Mouse (Mus musculus) Muller cell, postnatal 12 days (primary cell): ENCODE data around the gene Robo4.

Experiments
- DNase-seq: peaks from one replicate; pipeline ENCODE4 v3.0.0-alpha.2; 2015; ENCODE audit errors: inconsistent ontology term

Robo4 gene

GRCm38 (mm10) chr9:37401802-37402201 is at the start of gene Robo4:
Gene Robo4, plus strand, starts transcription at chr9:37401897.
- no peak for DNase-seq

- DNase-seq = no peak
Measured at GRCm38 (mm10) chr9:37354485-37354884, 47.2 kb upstream of the Robo4 start.

- peak; percentile 62 for DNase-seq
Measured at GRCm38 (mm10) chr9:37358713-37359330, 42.9 kb upstream of the Robo4 start.

- peak; percentile 78 for DNase-seq
Measured at GRCm38 (mm10) chr9:37359331-37360220, 42.1 kb upstream of the Robo4 start.

- DNase-seq = no peak
Measured at GRCm38 (mm10) chr9:37362084-37362483, 39.6 kb upstream of the Robo4 start.

- no peak for DNase-seq
Measured at GRCm38 (mm10) chr9:37362881-37363280, 38.8 kb upstream of the Robo4 start.

- no peak for DNase-seq
Measured at GRCm38 (mm10) chr9:37363551-37363950, 38.1 kb upstream of the Robo4 start.

GRCm38 (mm10) chr9:37364392-37364791 is 37.3 kb upstream of the Robo4 start:
- no peak for DNase-seq

- no peak for DNase-seq
Measured at GRCm38 (mm10) chr9:37365706-37366105, 36.0 kb upstream of the Robo4 start.

GRCm38 (mm10) chr9:37367301-37368080 is 34.2 kb upstream of the Robo4 start, which contains the start of gene Hepacam:
Gene Hepacam, plus strand, starts transcription at chr9:37367351.
- DNase-seq = no peak

GRCm38 (mm10) chr9:37368081-37368830 is 33.4 kb upstream of the Robo4 start:
- no peak for DNase-seq

GRCm38 (mm10) chr9:37368860-37369259 is 32.8 kb upstream of the Robo4 start:
- no peak for DNase-seq

GRCm38 (mm10) chr9:37371232-37371801 is 30.4 kb upstream of the Robo4 start:
- DNase-seq = no peak

GRCm38 (mm10) chr9:37375718-37376117 is 26.0 kb upstream of the Robo4 start:
- no peak for DNase-seq

- DNase-seq = no peak
Measured at GRCm38 (mm10) chr9:37383161-37383560, 18.5 kb upstream of the Robo4 start.

- peak; percentile 62 for DNase-seq
Measured at GRCm38 (mm10) chr9:37384284-37385182, 17.2 kb upstream of the Robo4 start.

GRCm38 (mm10) chr9:37390891-37391290 is 10.8 kb upstream of the Robo4 start:
- DNase-seq = no peak

- no peak for DNase-seq
Measured at GRCm38 (mm10) chr9:37392071-37392470, 9.6 kb upstream of the Robo4 start.

- DNase-seq = no peak
Measured at GRCm38 (mm10) chr9:37393482-37394131, 8.1 kb upstream of the Robo4 start.

GRCm38 (mm10) chr9:37400585-37400984 is 1.1 kb upstream of the Robo4 start:
- no peak for DNase-seq
